Mouse (Mus musculus) stomach, postnatal 0 days (tissue): Measurements from ENCODE around the gene Mapk1ip1l.

Experiments
- CTCF ChIP-seq: IDR thresholded peaks from 2 replicates; pipeline ENCODE4 v1.5.1; 2016; ENCODE audit warnings: antibody characterized with exemption, low read depth, mild to moderate bottlenecking, moderate library complexity
- EP300 ChIP-seq: optimal IDR thresholded peaks from 2 replicates; pipeline ENCODE3; 2016; ENCODE audit warnings: antibody characterized with exemption

DNA sequence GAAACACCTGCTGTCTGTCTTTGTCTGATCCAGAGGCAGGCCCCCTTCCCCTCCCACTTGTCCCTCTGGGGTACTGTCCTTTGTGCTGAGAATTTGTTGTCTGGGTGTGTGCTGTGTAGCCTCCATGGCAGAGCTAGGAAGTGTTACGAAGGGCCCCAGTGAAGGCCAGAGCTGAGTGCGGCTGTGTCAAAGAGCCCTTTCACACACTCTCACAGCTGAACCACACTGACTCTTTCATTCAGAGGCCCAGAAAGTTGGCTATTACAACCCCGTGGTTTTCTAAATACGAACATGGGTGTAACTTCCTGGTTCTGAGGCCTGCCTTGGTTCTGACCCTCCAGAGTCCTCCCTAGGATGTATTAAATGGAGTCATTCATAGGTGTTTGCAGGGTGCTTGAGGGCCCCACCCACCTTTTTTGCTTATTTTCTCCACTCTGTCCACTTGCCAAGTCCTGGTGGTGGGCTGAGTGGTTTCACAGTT is 43.8 kb downstream of the Mapk1ip1l start:
- TF ChIP-seq CTCF (no peak), EP300 (no peak)
